Mouse (Mus musculus): ENCODE results near the gene Gm3543.
"Not testable (repeated sequence)": the region's sequence is repeated elsewhere in the genome, so short reads cannot be mapped to it uniquely, and the experiment has no call there.

Gm3543 gene

GRCm38 (mm10) chr14:41983225-41983624 is at the start of gene Gm3543:
TSS of gene Gm3543 (minus strand) at chr14:41983325.
- not testable (repeated sequence) for DNase-seq (ENCODE audit: low spot score in 2 of 2)

DNA sequence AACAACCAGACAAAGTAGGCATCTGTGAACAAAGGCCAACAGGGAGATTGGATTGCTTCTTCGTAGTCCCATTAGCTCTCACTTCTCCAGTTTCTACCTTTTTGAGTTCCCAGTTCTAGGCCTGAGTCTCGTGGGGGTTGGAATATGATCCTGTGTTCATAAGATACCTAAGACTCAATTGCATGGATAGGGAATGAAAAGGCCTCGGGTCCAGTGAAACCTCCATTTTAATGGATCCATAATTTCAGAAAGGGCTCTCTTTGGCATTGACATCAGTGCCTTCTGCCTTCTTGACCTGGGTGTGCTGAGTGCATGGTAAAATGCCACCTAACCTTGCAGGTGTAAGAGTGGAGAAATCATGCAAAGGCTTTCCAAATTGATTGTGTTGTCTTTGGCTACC is 14.5 kb downstream of the Gm3543 start:
- DNase-seq (ENCODE audit: low spot score in 2 of 2), result not testable (repeated sequence)

DNA sequence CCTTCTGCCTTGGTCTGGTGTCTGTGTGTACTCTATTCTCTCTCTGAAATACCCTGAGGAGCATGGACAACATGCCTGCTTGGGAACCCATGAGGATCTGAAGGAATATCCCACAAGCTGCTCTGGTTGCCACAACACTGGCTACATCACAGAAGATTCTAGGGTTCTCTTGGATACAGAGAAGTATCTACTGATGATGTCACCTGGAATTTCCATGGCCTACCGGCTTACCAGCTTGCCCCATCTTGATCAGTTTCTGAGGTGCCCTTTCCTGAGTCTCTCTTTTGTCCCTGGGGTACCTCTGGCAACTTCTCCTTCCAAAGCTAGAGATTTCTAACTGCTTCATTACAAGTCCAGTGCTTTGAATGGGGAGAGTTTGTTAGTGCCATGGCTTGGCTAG is 15.3 kb downstream of the Gm3543 start, which contains the start of gene Gm6401:
Gene Gm6401 (minus strand): TSS at position 101 of the 400 bp plus-strand sequence.
- not testable (repeated sequence) for DNase-seq (ENCODE audit: low spot score in 2 of 2)

DNA sequence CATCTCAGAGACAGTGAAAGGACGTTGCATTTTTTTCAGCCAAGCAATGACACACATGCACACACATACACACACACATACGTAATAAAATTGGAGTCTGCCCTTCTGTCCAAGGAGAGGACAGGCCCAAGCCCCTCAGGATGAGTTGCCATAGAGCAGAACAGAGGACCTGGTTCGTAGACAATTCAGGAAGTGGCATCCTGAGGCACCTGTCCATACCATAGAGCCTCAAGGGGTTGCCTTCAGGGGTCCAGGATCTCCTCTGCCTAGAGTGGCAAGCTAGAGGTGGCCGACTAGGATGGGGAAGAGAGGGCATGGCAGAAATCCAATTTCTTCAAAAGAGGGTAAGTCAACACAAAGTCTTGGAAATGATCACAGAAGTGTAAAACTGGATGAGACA is 19.0 kb downstream of the Gm3543 start:
- DNase-seq (ENCODE audit: low spot score in 2 of 2), result not testable (repeated sequence)

DNA sequence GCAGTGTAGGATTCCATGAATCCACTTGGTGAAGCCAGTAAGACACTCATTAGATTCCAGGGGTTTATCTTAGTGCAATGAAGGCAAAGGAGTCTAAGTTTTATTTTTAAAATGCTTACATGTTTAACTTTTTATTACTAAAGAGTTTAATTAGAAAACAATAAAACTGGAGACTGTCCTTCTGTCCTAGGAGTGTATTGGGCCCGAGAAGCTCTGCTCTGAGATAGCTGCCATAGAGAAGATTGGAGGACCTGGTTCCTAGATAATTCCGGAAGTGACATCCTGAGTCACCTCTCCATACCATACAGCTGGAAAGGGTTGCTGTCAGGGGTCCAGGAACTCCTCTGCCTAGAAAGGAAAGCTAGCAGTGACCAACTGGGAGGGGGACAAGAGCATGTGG is 39.4 kb downstream of the Gm3543 start, which contains the start of gene 1700024B05Rik:
Gene 1700024B05Rik (plus strand): TSS at position 301 of the 400 bp plus-strand sequence.
- DNase-seq (ENCODE audit: low spot score in 2 of 2), result not testable (repeated sequence)
